Mouse (Mus musculus): Measurements from ENCODE around the gene Npas2.

- TF ChIP-seq CTCF (IDR thresholded peaks at IDR 0.05; ENCODE audit: low read depth) (no peak), EP300 (IDR thresholded peaks at IDR 0.05; ENCODE audit: low read depth) (no peak)
Observed at GRCm38 (mm10) chr1:39340156-39340555, 146.6 kb downstream of the Npas2 start.
